ENCODE assay signal across 21 mouse cellular contexts in genomic region chr8:72682051-72682687, GRCm38 (mm10). TPM values are rescaled to one million over a fixed set of nuclear protein-coding genes. Genes with fewer than 3 reads are reported as not detected.
DNase-seq lines count a peak whose midpoint lies in the region; ATAC-seq and TF ChIP-seq lines count a peak whose summit lies in the region.
"Had no signal": no experiment of that assay in that cellular context is flagged by ENCODE, and none has a peak within 500 bp of the region (broad histone marks: within the 10 kb centered on the region; RNA-seq: fewer than 3 reads in every experiment).

No protein-coding gene starts in this region.

- no peak overlapping the region for H3K27ac ChIP-seq in hindbrain, embryonic 14.5 days
- H3K27ac ChIP-seq in hindbrain, postnatal 0 days = no peak overlapping the region
- H3K27ac ChIP-seq in liver, postnatal 0 days (ENCODE audit: low read depth) = no peak overlapping the region
- H3K27ac ChIP-seq: kidney, postnatal 0 days; midbrain, embryonic 12.5 days; neural tube, embryonic 13.5 days had no signal

- no peak for TF ChIP-seq CTCF in hindbrain, postnatal 0 days (IDR thresholded peaks at IDR 0.05; ENCODE audit: low read depth)
- no peak for TF ChIP-seq CTCF in liver, postnatal 0 days (IDR thresholded peaks at IDR 0.05; ENCODE audit: low read depth)

- ATAC-seq in hindbrain, embryonic 14.5 days (ENCODE audit: low FRiP score) = peak; percentile 41; the same call in 1 of the 2 replicates
- no peak for ATAC-seq in hindbrain, postnatal 0 days
- ATAC-seq in liver, postnatal 0 days = no peak
- ATAC-seq: forebrain, embryonic 16.5 days had no signal

- WGBS in hindbrain, embryonic 14.5 days = 91% methylated on average over 4 of the region's 4 CpGs
- WGBS in hindbrain, postnatal 0 days = 88% methylated on average over 4 of the region's 4 CpGs
- WGBS in liver, postnatal 0 days (ENCODE audit: insufficient replicate concordance) = 74% methylated on average over 4 of the region's 4 CpGs

- TF ChIP-seq EP300 in liver, postnatal 0 days (IDR thresholded peaks at IDR 0.05; ENCODE audit: low read depth) = no peak

- intact Hi-C loops in left cerebral cortex, postnatal 36 days (cut with DNase I) = no loop called here
- intact Hi-C loops in left cerebral cortex, postnatal 4 days (cut with DNase I) = no loop called here

- no peak overlapping the region for H3K9ac ChIP-seq in hindbrain, embryonic 14.5 days
- no peak overlapping the region for H3K9ac ChIP-seq in hindbrain, postnatal 0 days (replicated peaks; ENCODE audit: low read length)
- no peak overlapping the region for H3K9ac ChIP-seq in liver, postnatal 0 days (replicated peaks)
- H3K9ac ChIP-seq: midbrain, embryonic 12.5 days; neural tube, embryonic 13.5 days had no signal

- DNase-seq in hindbrain, embryonic 14.5 days (ENCODE audit: low spot score) = no peak
- DNase-seq in hindbrain, postnatal 0 days (ENCODE audit: low spot score) = no peak
- DNase-seq in left cerebral cortex, postnatal 36 days (ENCODE audit: low spot score in 2 of 2) = peak; percentile 31 to 32
- no peak for DNase-seq in left cerebral cortex, postnatal 4 days
- DNase-seq in 3T3-L1 (ENCODE audit: low read depth, low spot score) = peak; percentile 68
- peak; percentile 24 for DNase-seq in NIH3T3 (ENCODE audit: low read depth)
- DNase-seq in kidney, adult 8-10 months = no peak
- no peak for DNase-seq in liver, postnatal 0 days
- DNase-seq: adrenal gland, adult 2 months; cerebellum, postnatal 14 days; embryo, embryonic 11 days; gastrocnemius, postnatal 36 days; lung, adult 2 months; lung, postnatal 36 days; spleen, adult 18-20 months; thymus, postnatal 25 days had no signal

- H3K4me3 ChIP-seq in hindbrain, embryonic 14.5 days (replicated peaks; ENCODE audit: low read length) = no peak overlapping the region
- H3K4me3 ChIP-seq in hindbrain, postnatal 0 days (ENCODE audit: low read length) = no peak overlapping the region
- no peak overlapping the region for H3K4me3 ChIP-seq in liver, postnatal 0 days (ENCODE audit: low read depth, low read length)
- H3K4me3 ChIP-seq: midbrain, embryonic 12.5 days; neural tube, embryonic 13.5 days had no signal

- no peaks in the 10 kb centered on the region for H3K27me3 ChIP-seq in hindbrain, embryonic 14.5 days (ENCODE audit: control insufficient read depth, insufficient read depth, low read length)
- no peaks in the 10 kb centered on the region for H3K27me3 ChIP-seq in hindbrain, postnatal 0 days (ENCODE audit: insufficient read depth, low read length)
- no peaks in the 10 kb centered on the region for H3K27me3 ChIP-seq in liver, postnatal 0 days (ENCODE audit: insufficient read depth, low read length)
- H3K27me3 ChIP-seq: midbrain, embryonic 12.5 days; neural tube, embryonic 13.5 days had no signal

- no peaks in the 10 kb centered on the region for H3K4me1 ChIP-seq in hindbrain, embryonic 14.5 days (replicated peaks; ENCODE audit: control insufficient read depth, insufficient read depth, low read length)
- no peaks in the 10 kb centered on the region for H3K4me1 ChIP-seq in hindbrain, postnatal 0 days (ENCODE audit: insufficient read depth, low read length)
- H3K4me1 ChIP-seq in liver, postnatal 0 days (ENCODE audit: insufficient read depth) = no peaks in the 10 kb centered on the region
- H3K4me1 ChIP-seq: midbrain, embryonic 12.5 days; neural tube, embryonic 13.5 days had no signal

- no peaks in the 10 kb centered on the region for H3K9me3 ChIP-seq in hindbrain, embryonic 14.5 days (ENCODE audit: control insufficient read depth, low read length)
- no peaks in the 10 kb centered on the region for H3K9me3 ChIP-seq in hindbrain, postnatal 0 days (ENCODE audit: low read length)
- no peaks in the 10 kb centered on the region for H3K9me3 ChIP-seq in liver, postnatal 0 days (ENCODE audit: low read length)
- H3K9me3 ChIP-seq: midbrain, embryonic 12.5 days; neural tube, embryonic 13.5 days had no signal

- H3K4me2 ChIP-seq in hindbrain, embryonic 14.5 days (replicated peaks) = no peak overlapping the region
- H3K4me2 ChIP-seq in hindbrain, postnatal 0 days (ENCODE audit: low read depth, low read length) = no peak overlapping the region
- H3K4me2 ChIP-seq in liver, postnatal 0 days (ENCODE audit: low read depth, low read length) = no peak overlapping the region
- H3K4me2 ChIP-seq: midbrain, embryonic 12.5 days; neural tube, embryonic 13.5 days had no signal

- no peaks in the 10 kb centered on the region for H3K36me3 ChIP-seq in hindbrain, embryonic 14.5 days (replicated peaks; ENCODE audit: control insufficient read depth, insufficient read depth)
- no peaks in the 10 kb centered on the region for H3K36me3 ChIP-seq in hindbrain, postnatal 0 days (ENCODE audit: insufficient read depth, low read length)
- no peaks in the 10 kb centered on the region for H3K36me3 ChIP-seq in liver, postnatal 0 days (replicated peaks; ENCODE audit: insufficient read depth, low read length)
- H3K36me3 ChIP-seq: midbrain, embryonic 12.5 days; neural tube, embryonic 13.5 days had no signal

RNA-seq across cellular contexts. Expression of gene Nwd1, which starts 35.7 kb away (rescaled TPM):
- 2.4 and 2.7 TPM in 2 replicates for polyA plus RNA-seq in hindbrain, embryonic 14.5 days (2014; fragmentation: Nextera tagmentation; extraction: Ambion mirVana)
- 42.1 and 50.7 TPM in 2 replicates for total RNA-seq in hindbrain, postnatal 0 days (2014; rRNA removed)
- polyA plus RNA-seq in hindbrain, postnatal 0 days (2015; fragmentation: Nextera tagmentation; extraction: Ambion mirVana) = 2.9 and 3.1 TPM in 2 replicates
- 10 to 100 TPM; 40.5 to 48.4 TPM for total RNA-seq in left cerebral cortex, postnatal 36 days (2021)
- 10 to 100 TPM; 21.6 to 23.4 TPM for total RNA-seq in left cerebral cortex, postnatal 4 days (2021)
- not detected in 2 replicates for polyA plus RNA-seq in liver, postnatal 0 days (2015; fragmentation: Nextera tagmentation; extraction: Ambion mirVana)
- total RNA-seq: liver, adult 2 months had no signal
- polyA plus RNA-seq: kidney, postnatal 0 days; liver, adult 2 months had no signal

RNA-seq across cellular contexts. Expression of gene Sin3b, which starts 40.9 kb away (rescaled TPM):
- polyA plus RNA-seq in hindbrain, embryonic 14.5 days (2014; fragmentation: Nextera tagmentation; extraction: Ambion mirVana) = 179 and 185 TPM in 2 replicates
- 259 and 269 TPM in 2 replicates for total RNA-seq in hindbrain, postnatal 0 days (2014; rRNA removed)
- 245 and 250 TPM in 2 replicates for polyA plus RNA-seq in hindbrain, postnatal 0 days (2015; fragmentation: Nextera tagmentation; extraction: Ambion mirVana)
- 100 to 1,000 TPM; 140 to 148 TPM for total RNA-seq in left cerebral cortex, postnatal 36 days (2021)
- 100 to 1,000 TPM; 207 to 223 TPM for total RNA-seq in left cerebral cortex, postnatal 4 days (2021)
- 81.1 and 87.7 TPM in 2 replicates for polyA plus RNA-seq in liver, postnatal 0 days (2015; fragmentation: Nextera tagmentation; extraction: Ambion mirVana)

Comparison
In these comparisons a context has a peak if more than half of its experiments do, and no peak if none do; other contexts are left out.
1. DNase-seq: peak in left cerebral cortex, postnatal 36 days (2 of 2), 3T3-L1 (single experiment) and NIH3T3 (single experiment); none in hindbrain, embryonic 14.5 days (single experiment), hindbrain, postnatal 0 days (single experiment), left cerebral cortex, postnatal 4 days (single experiment), kidney, adult 8-10 months (0 of 2) and liver, postnatal 0 days (single experiment).